Mouse (Mus musculus) CH12.LX (cell line): ENCODE measurements around the gene Ccdc152.

Source experiments
- BHLHE40 ChIP-seq: IDR thresholded peaks from 2 replicates; pipeline ENCODE4 v1.6.1; 2011; ENCODE audit warnings: mild to moderate bottlenecking, low read depth, low read length, improper control_type of control experiment
- CTCF ChIP-seq, 2 experiments: IDR thresholded peaks in 1 of 2; conservative IDR thresholded peaks in 1 of 2; 2 replicates each; pipeline ENCODE4 v1.5.1; 2011 to 2012; ENCODE audit warnings: low read depth in 2 of 2, low read length in 2 of 2, improper control_type of control experiment in 1 of 2, inconsistent platforms in 1 of 2, mild to moderate bottlenecking in 1 of 2, moderate library complexity in 1 of 2
- MAX ChIP-seq: IDR thresholded peaks from 2 replicates; pipeline ENCODE4 v1.6.1; 2011; ENCODE audit warnings: low read length, improper control_type of control experiment
- NRF1 ChIP-seq: IDR thresholded peaks from 2 replicates; pipeline ENCODE4 v1.6.1; 2014; ENCODE audit warnings: low read depth, mild to moderate bottlenecking, inconsistent platforms, low read length, improper control_type of control experiment, moderate library complexity
- POLR2AphosphoS2 ChIP-seq: IDR thresholded peaks from 2 replicates; pipeline ENCODE4 v1.6.1; 2011; ENCODE audit warnings: low read depth, low read length, improper control_type of control experiment
- RCOR1 ChIP-seq: conservative IDR thresholded peaks from 2 replicates; pipeline ENCODE4 v1.6.1; 2012; ENCODE audit warnings: low read depth, mild to moderate bottlenecking, inconsistent platforms, low read length, improper control_type of control experiment
- SIN3A ChIP-seq: IDR thresholded peaks from 2 replicates; pipeline ENCODE4 v1.6.1; 2012; ENCODE audit warnings: low read length, improper control_type of control experiment, inconsistent platforms
- TBP ChIP-seq: conservative IDR thresholded peaks from 2 replicates; pipeline ENCODE4 v1.6.1; 2011; ENCODE audit warnings: low read depth, low read length, improper control_type of control experiment
- ZMIZ1 ChIP-seq: IDR thresholded peaks from 2 replicates; pipeline ENCODE4 v1.6.1; 2012; ENCODE audit warnings: low read depth, mild to moderate bottlenecking, inconsistent platforms, low read length, improper control_type of control experiment
- ZNF384 ChIP-seq: IDR thresholded peaks from 2 replicates; pipeline ENCODE4 v1.6.1; 2012; ENCODE audit warnings: low read depth, low read length, improper control_type of control experiment, inconsistent platforms

DNA sequence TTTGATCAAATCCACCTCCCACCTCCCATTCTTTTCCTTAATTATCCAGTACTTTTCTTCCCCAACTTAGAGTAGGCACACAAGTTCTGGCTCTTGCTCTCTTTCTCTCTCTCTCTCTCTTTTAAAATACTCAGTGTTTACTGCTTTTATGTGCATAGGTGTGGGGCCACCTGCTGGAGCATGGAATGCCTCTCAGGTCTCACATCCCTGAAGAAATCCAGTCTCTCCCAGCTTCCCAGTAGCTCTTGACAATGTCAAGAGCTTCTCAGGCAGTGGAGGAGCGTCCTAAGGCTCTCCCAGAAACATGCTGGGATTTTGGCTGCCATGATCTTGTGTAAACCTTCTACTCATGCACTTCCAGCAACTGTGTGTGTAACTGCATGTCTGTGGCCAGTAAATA is 27.0 kb upstream of the Ccdc152 start:
- no peak for TF ChIP-seq RCOR1
- TF ChIP-seq CTCF (conservative IDR thresholded peaks at IDR 0.05 in 1 of 2, IDR thresholded peaks at IDR 0.05 in 1 of 2; ENCODE audit: low read depth in 2 of 2, low read length in 2 of 2), result no peak
- TF ChIP-seq MAX, result no peak
- TF ChIP-seq NRF1, result no peak
- no peak for TF ChIP-seq SIN3A
- no peak for TF ChIP-seq BHLHE40
- no peak for TF ChIP-seq ZMIZ1
- no peak for TF ChIP-seq TBP
- no peak for TF ChIP-seq ZNF384
- TF ChIP-seq POLR2AphosphoS2, result no peak
